Mouse (Mus musculus) bone marrow macrophage, adult 2 months (primary cell): ENCODE measurements around the gene Trpc7.

Experiments used
- CTCF ChIP-seq: IDR thresholded peaks from 2 replicates; pipeline ENCODE4 v1.5.1; 2012; ENCODE audit warnings: low read depth, mild to moderate bottlenecking, low read length, moderate library complexity
- POLR2A ChIP-seq: IDR thresholded peaks from 2 replicates; pipeline ENCODE4 v1.6.1; 2012; ENCODE audit warnings: mild to moderate bottlenecking, low read depth, low read length, borderline replicate concordance

GRCm38 (mm10) chr13:56735212-56735875, 160.4 kb downstream of the Trpc7 start:
- TF ChIP-seq CTCF (no peak), POLR2A (no peak)
